Mouse (Mus musculus) kidney, postnatal 0 days (tissue): ENCODE measurements at regions not wholly inside any gene's neighbourhood (a gene's known extent, or its start where the extent isn't known, plus 50 kb on each side); places are given as distances from the start of the nearest gene placed in this dataset.

Experiments
- ATAC-seq: fragments of 200-750 bp; cut with Nextera tagmentation; replicated peaks from 2 replicates; pipeline ENCODE4 v1.8.0; 2017; ENCODE audit warnings: low read depth, moderate number of reproducible peaks, moderate TSS enrichment, moderate library complexity; ENCODE audit not compliant: low FRiP score
- DNase-seq: peaks from one replicate; pipeline ENCODE4 v3.0.0-alpha.2; 2016; ENCODE audit warnings: low spot score
- H3K27ac ChIP-seq: fragments of 300-500 bp; sonication (generic); 2 replicates; pipeline ENCODE4 v1.5.1; 2014; ENCODE audit warnings: mild to moderate bottlenecking
- H3K27me3 ChIP-seq: fragments of 300-500 bp; sonication (generic); 2 replicates; pipeline ENCODE4 v1.6.1; 2014; ENCODE audit warnings: low read length, mixed read lengths; ENCODE audit not compliant: insufficient read depth
- H3K36me3 ChIP-seq: fragments of 300-500 bp; sonication (generic); 2 replicates; pipeline ENCODE4 v1.6.1; 2014; ENCODE audit warnings: low read length, mixed read lengths; ENCODE audit not compliant: insufficient read depth
- H3K4me1 ChIP-seq: fragments of 300-500 bp; sonication (generic); replicated peaks from 2 replicates; pipeline ENCODE4 v1.6.1; 2014; ENCODE audit warnings: antibody characterized with exemption, low read length, mixed read lengths; ENCODE audit not compliant: insufficient read depth
- H3K4me2 ChIP-seq: fragments of 300-500 bp; sonication (generic); 2 replicates; pipeline ENCODE4 v1.6.1; 2014; ENCODE audit warnings: mild to moderate bottlenecking, low read length, moderate library complexity, mixed read lengths
- H3K4me3 ChIP-seq: fragments of 300-500 bp; sonication (generic); replicated peaks from 2 replicates; pipeline ENCODE4 v1.5.1; 2014; ENCODE audit warnings: low read depth, low read length
- H3K9ac ChIP-seq: fragments of 300-500 bp; sonication (generic); 2 replicates; pipeline ENCODE4 v1.6.1; 2014; ENCODE audit warnings: low read depth, low read length
- H3K9me3 ChIP-seq: fragments of 300-500 bp; sonication (generic); replicated peaks from 2 replicates; pipeline ENCODE4 v1.6.1; 2016; ENCODE audit warnings: low read length, inconsistent platforms, mixed read lengths
- CTCF ChIP-seq: IDR thresholded peaks from 2 replicates; pipeline ENCODE4 v1.5.1; 2016; ENCODE audit warnings: antibody characterized with exemption, low read depth, mild to moderate bottlenecking, moderate library complexity
- WGBS: fragments of 180-500 bp; shearing (Covaris S2); extraction: QIAGEN DNeasy Blood & Tissue Kit; methylation state at CpG from one replicate; pipeline ENCODE4 v1.1.7; 2014; 5-methylcytosine and 5-hydroxymethylcytosine counted together

DNA sequence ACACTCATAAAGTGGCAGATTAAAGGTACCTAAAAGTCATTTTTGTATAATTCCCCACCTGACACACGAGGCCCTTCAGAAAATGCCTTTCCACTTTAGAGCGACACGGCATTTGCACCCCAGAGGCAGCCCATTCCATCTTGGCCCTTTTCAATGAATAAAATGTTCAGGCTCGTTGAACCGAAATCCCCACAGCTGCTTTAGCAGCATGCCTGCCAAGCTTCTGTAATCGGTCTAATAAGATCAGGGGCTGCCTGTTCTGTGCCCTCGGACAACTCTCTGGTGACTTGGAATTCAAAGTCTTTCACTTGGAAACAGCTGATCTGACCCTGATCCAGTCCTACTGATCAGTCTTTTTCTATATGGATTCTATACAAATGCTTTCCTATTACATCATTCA is 123.3 kb upstream of the Spon1 start:
- Histone ChIP-seq H3K4me1 (no peaks in the 10 kb centered on the region), H3K36me3 (no peaks in the 10 kb centered on the region), H3K4me2 (no peak overlapping the region), H3K27ac (no peak overlapping the region), H3K4me3 (no peak overlapping the region), H3K9ac (no peak overlapping the region), H3K27me3 (no peaks in the 10 kb centered on the region), H3K9me3 (no peaks in the 10 kb centered on the region)
- WGBS: 67% methylated on average over 7 of the region's 7 CpGs
- TF ChIP-seq CTCF: no peak
- ATAC-seq (no peak), DNase-seq (no peak)

GRCm38 (mm10) chr7:113650631-113651030 is 115.2 kb upstream of the Spon1 start:
- Histone ChIP-seq H3K4me1 (no peaks in the 10 kb centered on the region), H3K36me3 (no peaks in the 10 kb centered on the region), H3K27me3 (no peaks in the 10 kb centered on the region), H3K4me3 (no peak overlapping the region), H3K27ac (no peak overlapping the region), H3K4me2 (no peak overlapping the region), H3K9ac (no peak overlapping the region), H3K9me3 (no peaks in the 10 kb centered on the region)
- DNase-seq: no peak
- no peak for ATAC-seq
- 83% methylated on average over 2 of the region's 2 CpGs for WGBS
- TF ChIP-seq CTCF: no peak

DNA sequence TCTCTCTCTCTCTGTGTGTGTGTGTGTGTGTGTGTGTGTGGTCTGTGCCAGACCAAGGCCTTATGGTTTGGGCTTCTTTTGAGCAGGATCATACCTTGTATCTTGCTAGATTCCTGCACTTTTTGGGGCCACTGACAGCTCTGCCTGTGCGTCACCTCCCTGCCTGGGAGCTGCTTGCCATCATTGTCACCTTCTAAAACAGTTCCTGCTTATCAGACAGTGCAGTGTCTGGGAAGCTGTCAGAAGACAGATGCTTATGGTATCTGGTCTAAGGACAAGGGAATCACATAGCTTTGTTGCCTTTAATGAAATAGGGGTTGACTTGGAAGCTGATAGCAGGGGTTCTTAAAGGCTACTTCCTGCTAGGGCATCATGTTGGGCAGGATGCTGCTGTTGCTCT is 114.1 kb upstream of the Spon1 start:
- H3K4me2 ChIP-seq: no peak overlapping the region
- TF ChIP-seq CTCF: no peak
- H3K27ac ChIP-seq: no peak overlapping the region
- no peaks in the 10 kb centered on the region for H3K4me1 ChIP-seq
- ATAC-seq: no peak
- no peaks in the 10 kb centered on the region for H3K27me3 ChIP-seq
- no peak for DNase-seq
- WGBS: 79% methylated on average over 1 of the region's 1 CpGs
- H3K4me3 ChIP-seq: no peak overlapping the region
- H3K9me3 ChIP-seq: no peaks in the 10 kb centered on the region
- H3K36me3 ChIP-seq: no peaks in the 10 kb centered on the region
- H3K9ac ChIP-seq: no peak overlapping the region

DNA sequence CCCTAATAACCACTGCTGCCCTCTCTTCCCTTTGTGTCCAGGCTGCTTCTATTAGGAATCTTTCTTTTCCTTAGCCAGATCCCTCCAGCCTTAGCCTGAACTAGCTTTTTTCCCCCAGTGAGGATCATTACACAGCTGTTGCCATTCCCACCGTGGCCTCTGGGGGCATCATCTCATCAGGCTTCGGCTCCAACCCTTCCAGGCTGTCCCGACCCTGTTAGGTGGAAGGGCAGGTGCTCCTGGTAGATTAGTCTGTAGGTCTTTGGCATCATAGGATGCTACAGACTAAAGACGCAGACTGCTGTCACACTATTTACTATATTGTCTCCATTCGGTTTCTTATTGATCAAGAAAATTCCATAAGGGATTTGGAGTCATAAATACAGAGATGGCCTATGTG is 112.7 kb upstream of the Spon1 start:
- no peaks in the 10 kb centered on the region for H3K27me3 ChIP-seq
- no peak overlapping the region for H3K4me3 ChIP-seq
- DNase-seq (peak; percentile 49), ATAC-seq (no peak)
- no peaks in the 10 kb centered on the region for H3K36me3 ChIP-seq
- no peak overlapping the region for H3K27ac ChIP-seq
- H3K4me1 ChIP-seq: no peaks in the 10 kb centered on the region
- no peak overlapping the region for H3K4me2 ChIP-seq
- TF ChIP-seq CTCF: peak; percentile 71
- H3K9me3 ChIP-seq: no peaks in the 10 kb centered on the region
- WGBS: 30% methylated on average over 5 of the region's 5 CpGs
- H3K9ac ChIP-seq: no peak overlapping the region

GRCm38 (mm10) chr7:113655336-113655735 is 110.5 kb upstream of the Spon1 start:
- ATAC-seq: no peak
- no peak for DNase-seq
- 73% methylated on average over 5 of the region's 5 CpGs for WGBS

DNA sequence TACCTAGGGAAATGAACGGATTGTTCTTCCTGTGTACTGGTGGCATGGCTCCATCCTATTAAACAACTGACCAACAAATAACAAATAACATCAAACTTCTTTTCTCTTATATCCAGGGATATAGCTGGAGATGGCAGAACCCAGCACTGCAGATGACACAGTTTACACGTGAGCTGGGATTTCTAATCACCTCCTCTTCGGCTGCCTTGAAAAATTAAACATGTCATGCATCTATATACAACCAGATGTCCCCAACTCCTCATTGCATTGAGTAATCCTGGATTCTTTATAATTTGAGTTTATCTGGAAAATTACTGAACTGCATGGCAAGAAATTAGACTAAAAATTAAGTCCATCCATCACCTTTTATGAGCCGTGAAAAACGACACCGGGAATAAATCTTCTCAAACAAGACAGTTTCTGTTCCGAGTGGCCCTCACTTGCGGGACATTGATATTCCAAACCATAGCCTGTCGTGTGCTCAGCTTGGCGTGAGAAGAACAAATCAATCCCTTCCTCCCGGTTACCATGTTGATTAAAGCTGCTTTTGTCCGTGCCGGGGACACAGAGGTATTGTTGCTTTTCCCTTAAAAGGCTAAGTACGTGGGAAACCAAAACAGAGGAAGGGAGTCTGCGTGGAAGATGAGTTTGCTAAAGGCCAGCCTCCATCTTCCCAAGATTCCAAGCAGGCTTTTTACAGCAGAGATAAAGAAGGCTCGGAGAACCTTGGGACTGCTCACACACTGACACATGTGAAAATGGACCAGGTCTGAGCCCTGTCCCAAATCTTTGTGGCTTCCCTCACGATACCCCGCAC is 92.8 kb upstream of the Spon1 start:
- no peak for ATAC-seq
- WGBS: 34% methylated on average over 18 of the region's 18 CpGs

More at GRCm38 (mm10) chr7:113655336-113655735, 110.5 kb upstream of the Spon1 start:
- no peak overlapping the region for H3K4me2 ChIP-seq
- H3K4me3 ChIP-seq: no peak overlapping the region
- no peaks in the 10 kb centered on the region for H3K4me1 ChIP-seq
- H3K9me3 ChIP-seq: no peaks in the 10 kb centered on the region
- no peak overlapping the region for H3K27ac ChIP-seq
- H3K36me3 ChIP-seq: no peaks in the 10 kb centered on the region
- TF ChIP-seq CTCF: no peak
- H3K9ac ChIP-seq: no peak overlapping the region
- no peaks in the 10 kb centered on the region for H3K27me3 ChIP-seq

GRCm38 (mm10) chr7:113673596-113673956 is 92.2 kb upstream of the Spon1 start:
- Histone ChIP-seq H3K27me3 (no peaks in the 10 kb centered on the region), H3K36me3 (no peaks in the 10 kb centered on the region), H3K4me3 (no peak overlapping the region), H3K27ac (no peak overlapping the region), H3K9ac (no peak overlapping the region), H3K4me1 (no peaks in the 10 kb centered on the region), H3K9me3 (no peaks in the 10 kb centered on the region), H3K4me2 (no peak overlapping the region)
- ATAC-seq (no peak), DNase-seq (no peak)
- 72% methylated on average over 12 of the region's 12 CpGs for WGBS
- TF ChIP-seq CTCF: no peak

More for the DNA sequence above, 92.8 kb upstream of the Spon1 start:
- H3K4me2 ChIP-seq: no peak overlapping the region; the same call in 1 of the 2 replicates
- no peaks in the 10 kb centered on the region for H3K4me1 ChIP-seq
- no peaks in the 10 kb centered on the region for H3K36me3 ChIP-seq
- H3K27me3 ChIP-seq: no peaks in the 10 kb centered on the region
- TF ChIP-seq CTCF: no peak
- DNase-seq: peak; percentile 20
- no peaks in the 10 kb centered on the region for H3K9me3 ChIP-seq
- H3K9ac ChIP-seq: no peak overlapping the region
- no peak overlapping the region for H3K27ac ChIP-seq
- no peak overlapping the region for H3K4me3 ChIP-seq
